Mouse (Mus musculus): ENCODE results near the gene Cckar. TPM values are rescaled to one million over a fixed set of nuclear protein-coding genes. Genes with fewer than 3 reads are reported as not detected.

Gene Cckar
- not detected for polyA plus RNA-seq (2014; fragmentation: Illumina TruSeq; extraction: RNeasy Lipid Tissue Mini Kit (QIAGEN cat#74804); ENCODE audit: low read depth, low replicate concordance)

GRCm38 (mm10) chr5:53707235-53708177 lies at the start of gene Cckar:
Gene Cckar (minus strand): TSS chr5:53707705.

Other genes with a start within 250 kb of the Cckar start
- gene Rbpj, start 241.6 kb downstream of the Cckar start, polyA plus RNA-seq (2014; fragmentation: Illumina TruSeq; extraction: RNeasy Lipid Tissue Mini Kit (QIAGEN cat#74804); ENCODE audit: low read depth, low replicate concordance): 29.4 TPM
- 19.8 TPM for gene Tbc1d19, start 101.9 kb upstream of the Cckar start, polyA plus RNA-seq (2014; fragmentation: Illumina TruSeq; extraction: RNeasy Lipid Tissue Mini Kit (QIAGEN cat#74804); ENCODE audit: low read depth, low replicate concordance)